Mouse (Mus musculus) right cerebral cortex, postnatal 25 days (tissue): ENCODE data around the gene Ufd1.
"Not testable (repeated sequence)": the region's sequence is repeated elsewhere in the genome, so short reads cannot be mapped to it uniquely, and the experiment has no call there.

Experiments
- DNase-seq: peaks from one replicate; pipeline ENCODE4 v3.0.0; 2022

Gene Ufd1

DNA sequence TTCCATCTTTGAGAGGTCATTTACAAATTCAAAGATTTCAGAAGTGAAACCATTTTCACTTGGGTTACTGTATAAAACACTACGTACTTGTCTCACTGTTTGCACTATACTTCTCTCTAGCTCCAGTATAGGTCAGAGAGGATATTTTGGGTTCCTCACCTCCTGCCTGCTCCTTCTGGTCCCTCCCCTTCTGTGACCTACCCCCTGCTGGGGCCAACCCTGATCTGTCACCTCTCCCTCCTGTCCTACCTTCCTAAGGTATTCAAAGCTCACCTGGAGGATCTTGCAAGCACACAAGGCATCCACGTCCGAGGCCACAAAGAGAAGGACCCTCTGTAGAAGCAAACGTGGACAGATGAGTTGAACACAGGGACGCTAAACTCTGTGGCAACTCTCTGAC is 547 bp upstream of the Ufd1 start:
- DNase-seq, result no peak

DNA sequence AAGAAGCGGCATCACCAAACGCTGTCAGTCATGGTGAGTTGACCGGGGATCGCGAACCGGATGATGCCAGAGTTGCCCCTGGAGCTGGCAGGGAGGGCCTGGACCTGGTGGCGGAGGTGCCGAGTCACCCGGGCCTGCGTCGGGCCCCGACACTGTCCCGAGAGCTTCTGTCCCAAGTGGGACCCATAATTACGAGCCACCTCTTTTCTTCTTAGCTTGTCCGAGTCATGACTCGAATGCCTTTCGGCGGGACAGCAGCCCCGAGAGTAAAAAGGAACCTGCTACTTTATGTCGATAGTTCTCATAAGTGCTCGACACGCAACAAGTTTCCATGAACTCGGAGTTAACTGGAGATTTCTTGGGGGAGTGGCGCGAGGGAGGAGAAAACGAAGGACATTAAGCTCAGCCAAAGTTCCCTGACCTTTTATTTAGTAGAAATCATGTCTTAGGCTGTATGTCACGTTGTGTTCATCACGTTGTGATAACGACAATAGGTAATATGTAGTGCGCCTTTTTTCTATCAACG is 869 bp downstream of the Ufd1 start:
- DNase-seq, result no peak

DNA sequence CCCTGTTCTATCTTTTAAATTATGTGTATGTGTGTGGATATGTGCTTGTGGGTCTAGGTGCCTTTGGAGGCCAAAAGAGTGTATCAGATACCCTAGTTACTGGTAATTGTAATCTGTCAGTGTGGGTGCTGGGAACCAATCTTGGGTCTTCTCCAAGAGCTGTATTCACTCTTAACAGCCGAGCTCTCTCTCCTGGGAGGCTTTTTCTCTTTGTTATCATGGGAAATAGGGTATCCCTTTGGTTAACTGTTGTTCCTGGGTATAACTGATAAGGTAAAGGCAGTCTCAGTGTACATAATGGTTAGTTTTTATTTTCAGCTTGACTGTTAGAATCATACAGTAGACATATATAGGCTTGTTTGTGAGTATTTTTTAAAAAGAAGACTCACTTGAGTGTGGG is 10.8 kb downstream of the Ufd1 start:
- no peak for DNase-seq

DNA sequence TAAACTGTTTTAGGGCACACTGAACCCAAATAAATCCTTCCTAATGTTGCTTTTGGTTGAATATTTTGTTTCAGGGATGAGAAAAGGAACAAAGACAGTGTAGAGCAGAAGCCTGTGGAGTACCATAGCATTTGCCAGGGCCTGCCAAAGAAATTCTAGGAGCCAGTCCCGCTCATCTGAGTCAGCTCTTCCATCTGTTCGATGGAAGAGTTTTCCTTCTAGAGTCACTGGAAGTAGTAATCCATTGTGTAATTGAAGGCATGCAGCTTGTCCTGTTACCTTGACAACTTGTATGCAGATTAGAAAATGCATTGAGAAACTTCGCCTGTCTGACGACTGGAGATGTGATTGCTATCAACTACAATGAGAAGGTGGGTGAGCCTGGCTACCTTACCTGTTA is 11.3 kb downstream of the Ufd1 start:
- DNase-seq, result peak; percentile 37

DNA sequence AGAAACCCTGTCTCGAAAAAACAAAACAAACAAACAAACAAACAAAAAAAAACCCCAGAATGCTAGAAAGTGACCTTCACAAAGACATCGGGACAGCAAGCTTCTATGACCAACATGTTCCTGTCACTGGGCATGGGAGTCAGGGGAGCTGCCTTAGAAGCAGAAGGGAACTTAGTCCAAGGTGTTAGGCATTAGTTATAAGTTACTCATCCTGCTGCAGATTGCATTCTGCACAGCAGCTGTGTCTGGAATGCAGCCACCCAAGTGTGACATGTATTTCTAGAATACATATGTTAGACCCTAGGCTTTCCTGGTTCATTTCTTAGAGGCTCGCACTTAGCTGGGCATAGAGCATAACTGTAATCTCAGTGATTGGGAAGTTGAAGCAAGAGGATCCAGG is 17.1 kb downstream of the Ufd1 start:
- no peak for DNase-seq

DNA sequence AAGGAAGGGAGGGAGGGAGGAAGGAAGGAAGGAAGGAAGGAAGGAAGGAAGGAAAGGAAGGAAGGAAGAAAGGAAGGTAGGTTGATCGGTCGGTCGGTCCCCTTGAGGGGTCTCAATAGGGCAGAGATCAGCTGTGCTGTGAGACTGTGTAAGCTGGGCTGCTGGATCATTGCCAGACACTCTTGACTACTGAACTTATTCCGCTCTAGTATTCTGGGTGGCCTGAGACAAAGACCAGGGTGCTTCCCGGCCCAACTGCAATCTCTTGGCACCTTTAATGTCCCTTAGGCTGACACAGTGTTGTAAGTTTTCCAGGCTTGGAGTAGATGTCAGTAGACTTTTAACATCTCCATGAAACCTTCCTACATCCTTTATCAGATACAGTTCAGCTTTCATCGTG is 17.5 kb downstream of the Ufd1 start:
- no peak for DNase-seq

DNA sequence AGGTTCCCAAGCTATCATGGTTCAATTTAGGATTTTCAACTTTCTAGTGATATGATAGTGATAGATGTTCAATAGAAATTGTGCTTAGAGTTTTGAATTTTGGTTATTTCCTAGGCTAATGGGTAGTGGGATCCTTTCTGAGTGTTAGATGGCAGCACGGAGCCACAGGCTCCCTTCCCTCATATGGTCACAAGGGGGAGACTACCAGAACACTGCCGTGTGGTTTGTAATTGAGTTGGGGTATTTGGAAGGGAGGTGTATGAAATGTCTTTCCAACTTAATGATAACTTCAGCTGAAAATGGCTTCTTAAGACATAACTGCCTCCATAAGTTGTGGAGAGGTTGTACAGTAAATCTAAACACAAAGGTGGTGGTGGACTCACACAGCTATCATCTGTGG is 21.9 kb downstream of the Ufd1 start:
- no peak for DNase-seq

DNA sequence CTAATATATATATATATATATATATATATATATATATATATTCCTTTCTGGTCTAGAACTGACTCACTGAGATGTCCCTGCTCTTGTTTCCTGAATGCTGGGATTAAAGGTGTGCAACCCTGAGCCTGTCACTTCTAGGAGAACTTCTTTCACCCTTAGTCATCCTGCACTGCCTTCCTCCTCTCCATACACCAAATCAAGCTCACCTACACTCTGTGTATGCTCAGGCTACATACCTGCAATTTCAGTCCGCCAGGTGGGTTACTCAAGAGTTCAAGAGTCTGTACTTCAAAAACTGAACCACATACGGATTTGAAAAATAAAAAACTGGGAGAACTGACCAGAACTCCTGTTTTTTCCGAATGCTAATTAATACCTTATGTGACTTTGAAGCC is 24.5 kb downstream of the Ufd1 start:
- DNase-seq, result no peak

DNA sequence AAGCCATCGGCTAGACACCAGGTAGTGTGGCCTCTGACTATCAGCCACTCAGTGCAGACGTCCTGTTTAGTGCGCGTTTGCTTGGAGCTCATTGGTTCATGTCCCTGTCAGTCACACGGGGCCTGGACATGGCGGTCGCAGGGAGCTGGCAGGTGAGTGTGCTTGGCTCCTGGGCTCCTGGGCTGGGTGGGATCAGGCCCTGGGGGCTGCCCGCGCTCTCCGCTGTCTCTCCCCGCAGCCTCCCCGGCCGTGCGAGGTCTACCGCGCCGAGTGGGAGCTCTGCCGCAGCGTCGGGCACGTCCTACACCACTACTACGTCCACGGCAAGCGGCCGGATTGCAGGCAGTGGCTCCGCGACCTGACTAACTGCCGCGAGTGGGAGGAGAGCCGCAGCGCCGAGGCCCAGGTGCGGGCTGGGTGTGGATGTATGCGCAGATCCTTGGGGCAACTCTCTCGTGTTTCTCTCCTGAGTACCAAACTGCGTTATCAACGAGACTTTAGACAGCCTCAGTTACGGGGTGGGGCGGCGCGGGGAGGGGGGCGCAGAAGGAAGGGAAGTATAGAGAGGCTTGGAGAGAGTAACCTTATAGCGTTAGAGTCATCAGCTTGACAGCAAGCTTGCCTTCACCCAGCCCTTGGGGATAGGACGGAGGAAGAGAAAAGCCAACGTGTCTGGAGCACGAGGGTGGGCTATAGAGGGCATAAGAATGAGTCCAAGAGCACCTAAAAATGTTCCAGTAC is 25.1 kb downstream of the Ufd1 start, which contains the start of the genes 2510002D24Rik and Gm28539:
TSS of gene 2510002D24Rik (plus strand) at position 111 of the 741 bp plus-strand sequence.
TSS of gene Gm28539 (plus strand) at position 117 of the 741 bp plus-strand sequence.
- DNase-seq, result peak; percentile 92

DNA sequence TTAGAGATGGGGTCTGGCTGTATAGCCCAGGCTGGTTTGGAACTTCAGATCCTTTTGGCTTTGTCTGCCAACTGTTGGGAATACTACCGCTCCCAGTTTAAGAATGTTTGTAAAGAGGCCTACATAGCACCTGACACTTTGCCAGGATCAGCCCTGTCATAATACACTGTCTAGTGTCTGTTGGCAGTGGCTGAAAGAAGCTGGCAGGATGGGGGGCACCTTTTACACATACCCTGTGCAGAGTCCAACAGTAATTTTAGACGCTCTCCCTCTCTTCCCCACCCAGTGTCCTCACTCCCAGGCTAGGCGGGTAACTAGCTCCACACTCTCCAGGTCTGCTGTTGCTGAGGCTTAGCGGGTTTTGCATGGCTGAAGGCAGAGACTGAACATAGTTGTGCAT is 26.8 kb downstream of the Ufd1 start:
- no peak for DNase-seq

DNA sequence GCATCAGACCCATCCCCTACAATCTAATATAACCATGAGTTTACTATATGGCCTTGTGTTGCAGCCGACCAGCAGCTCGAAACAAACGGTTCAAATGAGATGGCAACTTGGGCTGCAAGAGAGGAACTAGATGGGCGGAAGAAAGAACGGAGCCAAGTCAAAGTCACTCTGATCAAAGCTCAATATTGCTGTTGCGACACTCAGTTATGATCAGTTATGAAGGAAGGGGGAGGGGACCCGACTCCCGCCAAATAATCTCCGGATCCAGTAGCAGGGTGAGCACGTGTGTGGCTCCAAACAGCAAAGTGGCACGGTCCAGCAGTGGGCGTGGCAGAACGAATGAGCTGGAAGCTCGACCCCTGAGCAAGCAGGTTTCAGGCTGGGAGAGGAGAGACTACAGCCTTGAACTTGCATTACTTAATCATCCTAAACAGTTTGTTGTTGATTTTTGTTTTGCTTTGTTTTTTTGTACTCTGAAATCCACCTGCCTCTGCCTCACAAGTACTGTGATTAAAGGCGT is 34.8 kb downstream of the Ufd1 start:
- DNase-seq, result no peak

DNA sequence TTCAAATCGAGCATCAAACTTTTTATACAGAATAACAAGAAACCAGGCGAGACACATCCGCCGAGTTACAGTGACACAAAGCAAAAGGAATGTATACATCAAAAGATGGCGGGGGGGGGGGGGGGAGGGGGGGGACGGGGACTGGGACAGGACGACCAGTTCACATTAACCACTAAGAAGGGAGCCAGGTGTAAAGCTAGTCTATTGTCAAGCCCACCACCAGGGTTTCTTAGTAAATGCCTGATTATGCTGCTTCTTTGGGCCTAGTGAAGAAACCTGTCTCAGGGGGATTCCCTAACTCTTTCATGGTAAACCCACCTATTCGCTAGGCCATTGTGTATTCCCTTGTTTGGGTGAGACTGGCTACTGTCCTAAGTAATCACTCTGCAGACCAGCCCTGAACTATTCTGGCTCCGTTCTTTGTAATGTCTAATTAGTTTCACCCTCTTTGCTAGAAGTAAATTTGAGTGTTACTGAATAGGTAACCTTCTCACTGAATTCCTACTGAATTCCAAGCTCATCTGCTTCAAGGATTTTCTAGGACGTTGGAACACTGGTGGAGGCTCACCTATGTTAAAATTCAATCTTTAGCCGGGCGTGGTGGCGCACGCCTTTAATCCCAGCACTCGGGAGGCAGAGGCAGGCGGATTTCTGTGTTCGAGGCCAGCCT is 38.1 kb downstream of the Ufd1 start:
- DNase-seq, result not testable (repeated sequence)

DNA sequence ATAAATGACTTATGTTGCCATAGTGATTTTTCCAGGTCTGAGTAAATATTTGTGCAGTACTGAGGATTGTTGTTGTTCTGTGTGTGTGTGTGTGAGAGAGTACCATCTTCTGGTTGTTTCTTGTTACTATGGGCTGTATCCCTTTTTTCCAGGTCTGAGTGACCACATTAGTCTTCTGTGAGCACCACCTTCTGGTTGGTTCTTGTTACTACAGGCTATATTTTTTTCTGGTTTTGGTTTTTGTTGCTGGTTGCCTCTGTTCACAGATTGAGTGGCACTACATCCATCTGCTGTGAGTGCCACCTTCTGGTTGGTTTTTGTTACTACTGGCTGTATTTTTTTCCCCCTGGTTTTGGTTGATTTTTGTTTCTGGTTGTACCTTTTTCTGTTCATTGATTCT is 47.0 kb downstream of the Ufd1 start:
- no peak for DNase-seq

DNA sequence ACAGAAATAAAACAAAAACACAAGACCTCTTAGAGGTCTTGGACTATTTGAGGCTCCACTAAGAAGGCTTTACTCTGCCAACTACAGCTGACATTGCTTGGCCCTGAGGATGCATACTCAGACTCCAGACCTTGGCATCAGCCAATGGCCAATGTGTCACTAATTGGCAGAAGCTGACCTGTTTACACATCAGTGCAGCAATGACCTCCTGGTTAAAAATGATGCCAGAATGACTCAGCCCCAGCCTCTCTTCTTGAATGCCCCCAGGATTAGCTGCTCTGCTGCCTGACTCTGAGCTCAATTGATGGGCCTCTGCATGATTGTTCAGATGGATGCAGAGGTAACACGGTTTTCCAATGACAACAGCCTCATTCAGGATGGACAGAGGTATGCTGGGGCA is 48.6 kb downstream of the Ufd1 start:
- DNase-seq, result no peak

DNA sequence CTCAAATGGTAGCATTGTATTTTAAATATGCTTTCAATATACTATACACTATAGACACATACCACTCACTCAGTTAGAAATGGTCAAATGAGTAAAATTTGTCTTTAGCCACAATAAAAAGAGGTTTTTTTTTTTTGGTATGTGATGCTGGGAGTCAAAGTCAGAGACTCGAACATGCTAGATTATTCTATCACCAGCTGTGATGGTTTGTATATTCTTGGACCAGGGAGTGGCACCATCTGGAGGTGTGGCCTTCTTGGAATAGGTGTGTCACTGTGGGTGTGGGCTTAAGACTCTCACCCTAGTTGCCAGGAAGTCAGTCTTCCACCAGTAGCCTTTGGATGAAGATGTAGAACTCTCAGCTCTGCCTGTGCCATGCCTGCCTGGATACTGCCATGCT is 58.9 kb downstream of the Ufd1 start:
- not testable (repeated sequence) for DNase-seq

DNA sequence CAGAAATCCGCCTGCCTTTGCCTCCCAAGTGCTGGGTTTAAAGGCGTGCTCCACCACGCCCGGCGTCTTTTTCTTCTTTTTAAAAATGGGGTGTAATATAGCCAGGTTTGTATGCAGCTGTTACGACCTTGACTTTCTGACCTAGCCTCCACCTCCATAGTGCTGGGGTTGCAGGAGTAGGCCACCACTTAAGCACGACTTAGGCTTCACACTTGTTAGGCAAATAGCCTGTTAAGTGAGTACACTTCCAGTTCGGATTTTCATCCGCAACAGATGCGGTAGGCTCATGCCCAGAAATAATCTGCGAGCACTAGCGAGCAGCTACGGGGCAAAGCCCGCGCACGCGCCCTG is 64.5 kb downstream of the Ufd1 start:
- DNase-seq, result no peak

DNA sequence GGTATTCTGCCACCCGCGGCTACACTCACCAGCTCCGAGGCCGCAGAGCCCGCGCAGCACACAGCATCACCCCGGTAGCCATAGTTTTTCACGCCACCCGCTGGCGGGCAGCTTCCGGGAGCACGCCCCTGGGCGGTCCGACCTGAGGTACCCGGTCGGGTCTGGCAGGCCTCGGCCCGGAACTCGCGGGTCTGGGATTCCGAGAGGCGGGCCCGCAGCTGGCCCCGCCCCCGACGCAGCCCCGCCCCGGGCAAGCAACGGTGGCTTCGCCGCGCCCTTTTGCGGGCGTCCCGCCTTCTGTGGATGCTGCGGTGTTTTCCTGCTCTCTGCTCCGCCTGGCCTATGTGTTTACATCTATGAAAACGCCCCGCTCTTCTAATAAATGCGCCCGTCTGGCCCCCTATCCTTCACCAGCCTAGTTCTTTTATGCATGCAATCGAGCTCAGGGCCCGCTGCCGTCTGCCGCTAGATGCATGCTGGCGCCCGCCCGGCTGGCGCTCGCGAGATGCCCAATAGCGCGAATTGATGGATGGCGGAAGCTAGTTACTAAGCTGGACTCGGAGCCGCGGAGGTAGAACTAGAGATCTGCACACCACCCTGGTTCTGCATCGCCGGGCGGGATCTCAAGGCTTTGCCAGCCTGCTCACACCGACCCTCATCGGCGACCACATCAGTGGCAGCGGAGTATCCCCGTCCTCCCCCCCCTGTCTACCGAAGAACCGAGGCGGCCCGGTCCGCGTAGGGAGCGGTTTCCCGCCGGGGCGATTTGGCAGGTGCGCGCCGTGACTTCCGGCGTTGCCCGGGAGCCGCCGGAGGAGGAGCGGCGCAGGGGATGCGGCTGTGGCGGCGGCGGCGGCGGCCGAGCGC is 65.1 kb downstream of the Ufd1 start, which contains the start of the genes Mrpl40 and Hira:
TSS of gene Mrpl40 (minus strand) at position 421 of the 867 bp plus-strand sequence.
TSS of gene Hira (plus strand) at position 596 of the 867 bp plus-strand sequence.
- peak; percentile 94 for DNase-seq

DNA sequence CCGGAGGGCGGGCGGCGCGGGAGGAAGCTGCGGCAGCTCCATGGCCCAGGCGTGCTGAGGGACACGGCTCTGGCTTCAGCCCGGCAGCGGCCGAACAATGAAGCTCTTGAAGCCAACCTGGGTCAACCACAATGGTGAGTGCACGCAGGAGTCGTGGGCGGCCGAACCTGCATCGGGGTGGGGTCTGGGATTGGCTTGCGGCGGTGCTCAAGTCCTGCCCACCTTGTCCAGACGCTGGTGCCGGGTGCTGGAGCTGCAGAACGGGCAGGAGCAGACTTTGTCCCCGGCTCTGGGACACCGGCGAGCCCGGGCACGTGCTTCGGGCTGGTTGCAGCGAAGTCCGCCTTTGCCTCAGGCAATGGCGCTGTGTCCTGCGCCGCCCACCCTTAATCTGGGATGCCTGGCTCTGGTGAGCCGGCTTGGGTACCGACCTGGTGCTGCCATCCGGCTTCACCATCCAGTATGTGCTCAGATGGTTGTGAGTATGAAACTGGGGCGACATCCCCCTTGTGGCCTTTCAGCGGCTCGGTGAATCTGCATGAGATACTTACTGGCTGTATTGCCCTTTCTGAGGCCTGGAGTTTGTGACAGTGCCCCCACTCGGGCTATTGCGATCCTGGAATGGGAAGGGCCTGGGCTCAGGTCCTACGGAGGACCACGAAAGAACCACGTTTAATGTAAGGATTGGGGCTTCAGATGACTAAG is 66.0 kb downstream of the Ufd1 start:
- DNase-seq, result peak; percentile 58

DNA sequence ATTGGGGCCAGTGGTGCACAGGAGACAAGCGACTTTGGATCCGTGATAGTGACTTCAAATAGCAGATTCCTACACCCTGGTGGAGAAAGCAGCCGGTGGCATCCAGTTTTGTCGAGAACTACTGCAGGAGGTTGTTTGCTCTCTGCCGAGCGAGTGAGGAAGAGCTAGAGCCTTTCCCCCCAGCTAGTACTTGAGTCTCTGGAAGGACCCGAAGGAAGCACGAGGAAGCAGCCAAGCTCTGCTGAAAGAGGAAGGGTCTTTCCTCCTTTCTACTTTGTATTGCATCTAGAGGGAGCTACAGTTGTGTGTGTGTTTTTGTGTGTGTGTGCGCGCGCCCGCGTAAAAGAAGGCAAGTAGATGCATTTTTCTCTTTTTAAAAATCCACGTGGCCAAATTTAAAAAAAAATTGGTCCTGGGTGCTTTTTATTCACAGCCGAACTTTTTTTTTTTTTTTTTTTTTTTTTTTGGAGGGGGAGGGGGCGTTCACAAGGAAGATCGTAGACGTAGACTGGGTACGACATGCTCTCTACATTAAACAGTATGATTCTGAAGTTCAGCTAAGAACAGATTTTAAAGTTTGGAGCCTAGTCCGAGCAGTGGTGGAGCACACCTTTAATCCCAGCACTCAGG is 66.6 kb downstream of the Ufd1 start:
- DNase-seq, result no peak

DNA sequence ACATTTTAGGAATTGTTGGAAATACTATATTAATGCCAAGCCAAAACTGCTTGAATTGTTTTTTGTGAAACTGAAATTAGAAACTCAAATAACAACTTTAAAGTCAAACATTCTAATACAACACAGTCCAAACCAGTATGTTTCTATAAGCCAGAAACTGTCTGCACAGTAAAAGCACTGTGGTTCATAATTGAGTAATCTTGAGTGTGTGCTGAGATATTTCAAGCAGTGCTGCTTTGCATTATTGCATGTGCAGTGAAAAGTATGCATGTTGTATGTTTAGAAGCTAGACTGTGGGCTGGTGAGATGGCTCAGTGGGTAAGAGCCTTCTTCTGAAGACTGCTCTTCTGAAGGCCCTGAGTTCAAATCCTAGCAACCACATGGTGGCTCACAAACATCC is 72.5 kb downstream of the Ufd1 start:
- no peak for DNase-seq
